Mouse (Mus musculus) hindbrain, embryonic 16.5 days (tissue): Measurements from ENCODE around the gene Map3k20. TPM values are rescaled to one million over a fixed set of nuclear protein-coding genes. Genes with fewer than 3 reads are reported as not detected.

Experiments
- ATAC-seq: fragments of 200-750 bp; cut with Nextera tagmentation; 2 replicates; pipeline ENCODE4 v1.8.0; 2017; ENCODE audit warnings: moderate TSS enrichment, moderate library complexity
- H3K27ac ChIP-seq: fragments of 300-500 bp; sonication (generic); 2 replicates; pipeline ENCODE4 v1.5.1; 2014; ENCODE audit warnings: low read depth, mild to moderate bottlenecking, control low read depth, low read length, moderate library complexity
- H3K27me3 ChIP-seq: fragments of 300-500 bp; sonication (generic); replicated peaks from 2 replicates; pipeline ENCODE4 v1.6.1; 2014; ENCODE audit warnings: low read length; ENCODE audit not compliant: control insufficient read depth, insufficient read depth
- H3K36me3 ChIP-seq: fragments of 300-500 bp; sonication (generic); 2 replicates; pipeline ENCODE4 v1.6.1; 2014; ENCODE audit warnings: mild to moderate bottlenecking, low read length, moderate library complexity, mixed read lengths; ENCODE audit not compliant: control insufficient read depth, insufficient read depth
- H3K4me1 ChIP-seq: fragments of 300-500 bp; sonication (generic); 2 replicates; pipeline ENCODE4 v1.6.1; 2014; ENCODE audit warnings: low read depth, low read length; ENCODE audit not compliant: control insufficient read depth, insufficient read depth
- H3K4me2 ChIP-seq: fragments of 300-500 bp; sonication (generic); 2 replicates; pipeline ENCODE4 v1.6.1; 2014; ENCODE audit warnings: mild to moderate bottlenecking, low read length, control low read depth, moderate library complexity
- H3K4me3 ChIP-seq: fragments of 300-500 bp; sonication (generic); 2 replicates; pipeline ENCODE4 v1.5.1; 2014; ENCODE audit warnings: mild to moderate bottlenecking, low read length, control low read depth, moderate library complexity
- H3K9ac ChIP-seq: fragments of 300-500 bp; sonication (generic); 2 replicates; pipeline ENCODE4 v1.6.1; 2014; ENCODE audit warnings: low read depth, mild to moderate bottlenecking, control low read depth, low read length, moderate library complexity
- H3K9me3 ChIP-seq: fragments of 300-500 bp; sonication (generic); 2 replicates; pipeline ENCODE4 v1.6.1; 2014; ENCODE audit warnings: mild to moderate bottlenecking, low read length, moderate library complexity; ENCODE audit not compliant: control insufficient read depth
- whole genome bisulfite sequencing: fragments of 180-500 bp; shearing (Covaris S2); extraction: QIAGEN DNeasy Blood & Tissue Kit; methylation state at CpG from one replicate; pipeline ENCODE4 v1.1.7; 2014; 5-methylcytosine and 5-hydroxymethylcytosine counted together
- polyA plus RNA-seq: library from polyadenylated mRNA; unstranded; fragments of >200 nt; fragmentation: Nextera tagmentation; extraction: Ambion mirVana; gene quantifications from 2 replicates; pipeline ENCODE4 v1.2.1, GENCODE M21; 2015

The Map3k20 gene
- polyA plus RNA-seq, 1 experiment from 2014 or later, result 3.3 TPM

DNA sequence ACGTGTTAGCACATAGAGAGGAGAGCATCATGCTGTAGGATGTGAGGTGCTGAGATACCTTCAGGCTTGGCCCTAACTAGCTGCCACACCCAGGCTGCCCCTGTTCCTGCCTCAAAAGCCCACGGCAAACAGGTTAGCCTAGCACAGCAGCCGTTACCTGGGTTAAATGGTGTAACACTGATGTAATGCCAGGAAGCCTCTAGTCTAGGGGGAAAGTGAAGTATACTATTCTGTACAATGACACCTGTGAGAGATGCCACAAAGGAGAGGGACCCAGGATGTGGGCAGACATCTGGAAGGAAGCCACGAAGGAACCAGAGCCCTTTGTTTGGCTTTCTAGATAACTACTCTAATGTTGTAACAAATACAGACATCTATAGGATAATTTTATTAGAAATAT lies 126.8 kb downstream of the Map3k20 start:
- no peak for ATAC-seq
- WGBS, result 96% methylated on average over 4 of the region's 4 CpGs
- H3K36me3 ChIP-seq, result no peaks in the 10 kb centered on the region
- peaks cover 6% of the 10 kb centered on the region for H3K4me1 ChIP-seq
- H3K9ac ChIP-seq, result no peak overlapping the region
- no peak overlapping the region for H3K27ac ChIP-seq
- no peaks in the 10 kb centered on the region for H3K9me3 ChIP-seq
- H3K27me3 ChIP-seq, result no peaks in the 10 kb centered on the region
- no peak overlapping the region for H3K4me2 ChIP-seq
- H3K4me3 ChIP-seq, result no peak overlapping the region

DNA sequence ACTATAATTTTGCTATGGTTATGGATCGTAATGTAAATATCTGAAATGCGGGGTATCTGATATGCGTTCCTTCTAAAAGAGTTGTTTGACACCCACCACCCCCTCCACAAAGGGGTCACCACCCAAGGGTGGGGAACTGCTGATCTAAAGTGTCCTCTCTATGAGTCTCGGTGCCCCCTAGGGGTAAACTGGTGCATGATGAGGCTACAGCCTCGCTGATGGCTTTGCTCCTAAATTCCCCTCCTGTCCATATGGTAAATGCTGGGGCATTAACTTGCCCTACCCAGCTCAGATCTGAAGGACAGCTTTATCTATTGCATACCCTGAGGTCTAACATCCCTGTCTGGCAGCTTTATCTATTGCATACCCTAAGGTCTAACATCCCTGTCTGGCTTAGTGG lies 130.0 kb downstream of the Map3k20 start:
- WGBS, result 87% methylated on average over 5 of the region's 5 CpGs
- Histone ChIP-seq H3K4me1 (no peaks in the 10 kb centered on the region), H3K9me3 (no peaks in the 10 kb centered on the region), H3K27ac (no peak overlapping the region), H3K4me3 (no peak overlapping the region), H3K36me3 (no peaks in the 10 kb centered on the region), H3K9ac (no peak overlapping the region), H3K27me3 (no peaks in the 10 kb centered on the region), H3K4me2 (no peak overlapping the region)
- ATAC-seq, result no peak

GRCm38 (mm10) chr2:72416095-72417080 lies 131.0 kb downstream of the Map3k20 start:
- Histone ChIP-seq H3K36me3 (no peaks in the 10 kb centered on the region), H3K4me2 (no peak overlapping the region), H3K27ac (no peak overlapping the region), H3K27me3 (no peaks in the 10 kb centered on the region), H3K9me3 (no peaks in the 10 kb centered on the region), H3K4me3 (no peak overlapping the region), H3K9ac (no peak overlapping the region), H3K4me1 (no peaks in the 10 kb centered on the region)
- WGBS, result 78% methylated on average over 14 of the region's 14 CpGs
- no peak for ATAC-seq

- no peaks in the 10 kb centered on the region for H3K9me3 ChIP-seq
- H3K4me2 ChIP-seq, result no peak overlapping the region
- no peak overlapping the region for H3K4me3 ChIP-seq
- ATAC-seq, result no peak
- no peaks in the 10 kb centered on the region for H3K27me3 ChIP-seq
- H3K27ac ChIP-seq, result no peak overlapping the region
- H3K4me1 ChIP-seq, result no peaks in the 10 kb centered on the region
- H3K9ac ChIP-seq, result no peak overlapping the region
- H3K36me3 ChIP-seq, result no peaks in the 10 kb centered on the region
- 89% methylated on average over 5 of the region's 5 CpGs for WGBS
Measured at GRCm38 (mm10) chr2:72420561-72420960, 135.1 kb downstream of the Map3k20 start.

DNA sequence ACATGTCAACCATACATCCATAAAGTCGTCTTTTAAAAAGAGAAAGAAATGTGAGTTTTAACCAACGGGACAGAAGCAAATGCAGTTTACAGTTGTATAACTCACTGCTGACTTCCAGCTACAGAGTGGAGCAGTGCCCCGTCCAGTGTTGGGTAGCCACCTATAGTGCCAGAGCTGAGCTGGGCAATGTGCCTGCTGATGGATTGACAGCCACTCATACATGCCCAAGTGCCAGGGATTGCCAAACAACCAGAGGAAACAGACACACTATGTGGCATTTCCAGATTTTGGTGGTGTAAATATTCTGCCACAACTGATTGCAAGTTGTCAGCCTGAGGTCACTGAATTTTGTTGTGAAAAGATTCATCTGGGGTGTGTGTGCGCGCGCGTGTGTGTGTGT lies 139.2 kb downstream of the Map3k20 start:
- Histone ChIP-seq H3K36me3 (no peaks in the 10 kb centered on the region), H3K27me3 (no peaks in the 10 kb centered on the region), H3K4me2 (no peak overlapping the region), H3K9ac (no peak overlapping the region), H3K9me3 (no peaks in the 10 kb centered on the region), H3K27ac (no peak overlapping the region), H3K4me1 (peaks cover 13% of the 10 kb centered on the region), H3K4me3 (no peak overlapping the region)
- WGBS, result 87% methylated on average over 7 of the region's 7 CpGs
- ATAC-seq, result no peak

DNA sequence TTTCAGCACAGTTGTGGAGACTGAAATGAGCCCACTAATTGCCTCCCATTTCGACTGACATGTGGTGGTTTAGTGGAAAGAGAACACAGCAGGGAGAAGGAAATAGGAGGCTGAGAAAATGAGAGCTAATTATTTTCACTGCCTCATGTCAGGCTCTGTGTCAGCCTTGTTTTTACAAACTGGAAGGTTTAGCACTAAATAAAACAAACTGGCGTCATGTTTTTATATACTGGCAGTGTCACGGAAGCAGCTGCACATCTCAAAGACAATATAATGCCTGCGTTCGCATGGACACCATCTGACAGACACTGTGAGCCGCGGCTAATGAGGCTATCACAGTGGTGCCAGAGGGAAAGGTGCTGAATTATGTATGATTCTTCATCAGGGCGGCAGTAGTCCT lies 141.3 kb downstream of the Map3k20 start:
- peak overlapping the region; percentile 58 for H3K4me2 ChIP-seq
- peak; percentile 93 for ATAC-seq
- H3K27ac ChIP-seq, result peak overlapping the region; percentile 34; the same call in 1 of the 2 replicates
- no peaks in the 10 kb centered on the region for H3K27me3 ChIP-seq
- H3K9me3 ChIP-seq, result no peaks in the 10 kb centered on the region
- no peaks in the 10 kb centered on the region for H3K36me3 ChIP-seq
- peaks cover 13% of the 10 kb centered on the region for H3K4me1 ChIP-seq
- H3K4me3 ChIP-seq, result peak overlapping the region; percentile 18; the same call in 1 of the 2 replicates
- peak overlapping the region; percentile 47; the same call in 1 of the 2 replicates for H3K9ac ChIP-seq
- 5% methylated on average over 8 of the region's 8 CpGs for WGBS

- peak; percentile 30; the same call in 1 of the 2 replicates for ATAC-seq
- peak overlapping the region; percentile 18; the same call in 1 of the 2 replicates for H3K4me3 ChIP-seq
- H3K36me3 ChIP-seq, result no peaks in the 10 kb centered on the region
- no peak overlapping the region; the same call in 1 of the 2 replicates for H3K9ac ChIP-seq
- peak overlapping the region; percentile 34; the same call in 1 of the 2 replicates for H3K27ac ChIP-seq
- peak overlapping the region; percentile 58 for H3K4me2 ChIP-seq
- no peaks in the 10 kb centered on the region for H3K27me3 ChIP-seq
- 34% methylated on average over 11 of the region's 11 CpGs for WGBS
- no peaks in the 10 kb centered on the region for H3K9me3 ChIP-seq
- peaks cover 13% of the 10 kb centered on the region for H3K4me1 ChIP-seq
Measured at GRCm38 (mm10) chr2:72427288-72427687, 141.9 kb downstream of the Map3k20 start.

- Histone ChIP-seq H3K9me3 (no peaks in the 10 kb centered on the region), H3K4me1 (no peaks in the 10 kb centered on the region), H3K4me2 (no peak overlapping the region), H3K27me3 (no peaks in the 10 kb centered on the region), H3K4me3 (no peak overlapping the region), H3K27ac (no peak overlapping the region), H3K9ac (no peak overlapping the region), H3K36me3 (no peaks in the 10 kb centered on the region)
- no peak for ATAC-seq
- 79% methylated on average over 8 of the region's 8 CpGs for WGBS
Measured at GRCm38 (mm10) chr2:72438941-72439533, 153.6 kb downstream of the Map3k20 start.

DNA sequence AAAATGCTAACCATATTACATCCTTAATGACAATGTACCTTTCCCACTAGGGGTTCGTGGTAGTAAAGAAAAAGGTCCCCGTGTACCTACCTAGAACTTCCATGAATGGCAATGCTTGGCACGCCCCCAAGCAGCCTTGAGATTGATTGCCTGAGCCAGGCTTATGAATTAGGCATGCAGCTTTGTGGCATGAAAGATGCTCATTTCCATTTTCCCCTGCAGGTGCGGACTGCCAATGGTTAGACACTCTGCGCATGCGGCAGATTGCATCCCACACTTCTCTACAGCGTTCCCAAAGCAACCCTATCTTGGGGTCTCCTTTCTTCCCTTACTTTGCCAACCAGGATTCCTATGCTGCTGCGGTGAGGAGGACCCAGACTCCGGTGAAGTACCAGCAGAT lies 155.6 kb downstream of the Map3k20 start:
- H3K4me3 ChIP-seq, result no peak overlapping the region
- no peak overlapping the region for H3K27ac ChIP-seq
- WGBS, result 61% methylated on average over 9 of the region's 9 CpGs
- H3K27me3 ChIP-seq, result no peaks in the 10 kb centered on the region
- no peaks in the 10 kb centered on the region for H3K9me3 ChIP-seq
- no peak for ATAC-seq
- H3K4me2 ChIP-seq, result no peak overlapping the region
- no peak overlapping the region for H3K9ac ChIP-seq
- no peaks in the 10 kb centered on the region for H3K36me3 ChIP-seq
- no peaks in the 10 kb centered on the region for H3K4me1 ChIP-seq
